14 mouse cellular contexts compared by ENCODE assay signal in the genomic region with DNA sequence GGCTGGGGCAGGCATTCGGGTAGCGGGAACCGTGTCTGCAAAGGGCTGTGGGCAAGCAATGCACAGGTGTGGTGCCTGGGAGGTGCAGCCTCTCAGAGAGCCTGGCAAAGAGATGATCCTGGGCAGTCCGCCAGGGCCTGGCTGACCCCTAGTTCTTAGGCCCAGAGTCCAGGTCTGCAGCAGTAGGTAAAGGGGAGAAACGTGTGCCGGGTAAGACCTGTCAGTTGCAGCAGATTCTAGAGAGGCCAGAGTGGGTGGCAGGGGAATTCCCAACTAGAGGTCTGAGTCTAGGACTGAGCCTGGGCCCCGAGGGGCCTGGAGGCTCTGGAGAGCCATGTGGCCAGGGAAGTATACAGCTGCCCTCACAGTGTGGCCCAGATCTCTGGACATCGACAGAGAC. TPM values are rescaled to one million over a fixed set of nuclear protein-coding genes. Genes with fewer than 3 reads are reported as not detected.
DNase-seq lines count a peak whose midpoint lies in the region; ATAC-seq and TF ChIP-seq lines count a peak whose summit lies in the region.
"Had no signal": no experiment of that assay in that cellular context is flagged by ENCODE, and none has a peak within 500 bp of the region (broad histone marks: within the 10 kb centered on the region; RNA-seq: fewer than 3 reads in every experiment).

No protein-coding gene starts in this region.

- no peak overlapping the region for H3K4me2 ChIP-seq in heart, embryonic 13.5 days
- peak overlapping the region; percentile 55 for H3K4me2 ChIP-seq in CH12.LX (ENCODE audit: insufficient read depth, low read depth, poor library complexity, severe bottlenecking)
- H3K4me2 ChIP-seq: forebrain, embryonic 12.5 days; limb, embryonic 15.5 days; midbrain, embryonic 11.5 days; stomach, embryonic 15.5 days had no signal

- H3K9ac ChIP-seq in heart, embryonic 13.5 days = peak overlapping the region; percentile 19; the same call in 1 of the 2 replicates
- H3K9ac ChIP-seq in CH12.LX (ENCODE audit: insufficient read depth, low read depth) = peak overlapping the region; percentile 14; the same call in 1 of the 2 replicates
- H3K9ac ChIP-seq: forebrain, embryonic 12.5 days; limb, embryonic 15.5 days; stomach, embryonic 15.5 days had no signal

- TF ChIP-seq CTCF in cerebellum, adult 2 months (IDR thresholded peaks at IDR 0.05; ENCODE audit: borderline replicate concordance, insufficient read depth, low read depth, low read length) = no peak
- no peak for TF ChIP-seq CTCF in CH12.LX (conservative IDR thresholded peaks at IDR 0.05 in 1 of 2, IDR thresholded peaks at IDR 0.05 in 1 of 2; ENCODE audit: low read depth in 2 of 2, low read length in 2 of 2)

- intact Hi-C loops in heart, postnatal 36 days (cut with DNase I) = no loop called here

- 25% methylated on average over 8 of the region's 8 CpGs for WGBS in cerebellum, adult 2 months
- WGBS in heart, embryonic 13.5 days = 79% methylated on average over 8 of the region's 8 CpGs

- dilution Hi-C loops in CH12.LX (cut with MboI; ENCODE audit: extremely low pct_ligation_motif_present, extremely low pct_unique_long_range_greater_than_20kb, low sequenced_read_pairs) = no loop called here

- TF ChIP-seq EP300 in CH12.LX (IDR thresholded peaks at IDR 0.05; ENCODE audit: low read length) = peak; percentile 61

- no peaks in the 10 kb centered on the region for H3K27me3 ChIP-seq in cerebellum, adult 2 months (ENCODE audit: control insufficient read depth, insufficient read depth, low read length)
- H3K27me3 ChIP-seq in heart, embryonic 13.5 days (replicated peaks) = no peaks in the 10 kb centered on the region
- no peaks in the 10 kb centered on the region for H3K27me3 ChIP-seq in CH12.LX (replicated peaks)
- H3K27me3 ChIP-seq: forebrain, embryonic 12.5 days; limb, embryonic 15.5 days; stomach, embryonic 15.5 days had no signal

- H3K4me1 ChIP-seq in cerebellum, adult 2 months (ENCODE audit: control insufficient read depth, insufficient read depth, low read length) = peaks cover 22% of the 10 kb centered on the region
- H3K4me1 ChIP-seq in heart, embryonic 13.5 days = peaks cover 59% of the 10 kb centered on the region
- peaks cover 56 to 85% of the 10 kb centered on the region in 2 experiments for H3K4me1 ChIP-seq in CH12.LX (ENCODE audit: control insufficient read depth in 1 of 2, insufficient read depth in 2 of 2)

- H3K79me2 ChIP-seq in CH12.LX (replicated peaks; ENCODE audit: control insufficient read depth, extremely low read depth, insufficient read depth, poor library complexity, severe bottlenecking) = peaks cover 27% of the 10 kb centered on the region

- peaks cover 42% of the 10 kb centered on the region for H3K36me3 ChIP-seq in heart, embryonic 13.5 days
- H3K36me3 ChIP-seq in CH12.LX (replicated peaks in 1 of 2; ENCODE audit: control insufficient read depth in 1 of 2, insufficient read depth in 1 of 2, low read length in 1 of 2) = peaks cover 12 to 50% of the 10 kb centered on the region in 2 experiments

- in situ Hi-C loops in CH12.LX (cut with MboI; ENCODE audit: low pct_ligation_motif_present, low pct_unique_long_range_greater_than_20kb, low sequenced_read_pairs) = no loop called here

- no peak overlapping the region for H3K4me3 ChIP-seq in cerebellum, adult 2 months (replicated peaks; ENCODE audit: insufficient read depth, low read depth, low read length)
- no peak overlapping the region for H3K4me3 ChIP-seq in heart, embryonic 13.5 days
- H3K4me3 ChIP-seq in CH12.LX (replicated peaks in 1 of 3; ENCODE audit: low read depth in 2 of 3, low read length in 2 of 3, poor library complexity in 1 of 3) = peak overlapping the region in 1 of 3 experiments; percentile 1
- H3K4me3 ChIP-seq: forebrain, embryonic 12.5 days; limb, embryonic 15.5 days; stomach, embryonic 15.5 days had no signal

- ATAC-seq in heart, embryonic 13.5 days (ENCODE audit: extremely low read depth, insufficient number of reproducible peaks, low FRiP score, low TSS enrichment) = no peak
- ATAC-seq in erythroid progenitor cell, adult 5-6 weeks (replicated peaks; ENCODE audit: low FRiP score, poor library complexity, severe bottlenecking) = no peak
- ATAC-seq: inflammation-experienced regulatory T-cells, adult 6 months had no signal

- TF ChIP-seq RAD21 in CH12.LX (IDR thresholded peaks at IDR 0.05; ENCODE audit: low read depth, low read length) = no peak; the same call in 1 of the 2 replicates

- TF ChIP-seq POLR2A in cerebellum, adult 2 months (IDR thresholded peaks at IDR 0.05; ENCODE audit: borderline replicate concordance, insufficient read depth, low read length) = no peak
- no peak; the same call in 1 of the 2 replicates for TF ChIP-seq POLR2A in CH12.LX (IDR thresholded peaks at IDR 0.05; ENCODE audit: low read depth, low read length)

- DNase-seq in cerebellum, adult 2 months = peak; percentile 51 to 53
- no peak for DNase-seq in cerebellum, adult 8-10 months
- no peak for DNase-seq in heart, postnatal 36 days
- DNase-seq in CH12.LX (ENCODE audit: extremely low read depth) = no peak
- peak; percentile 46 for DNase-seq in heart, postnatal 4 days
- DNase-seq in layer of hippocampus, postnatal 10 days (ENCODE audit: low spot score in 2 of 2) = no peak
- DNase-seq: thymus, postnatal 25 days had no signal

- no peaks in the 10 kb centered on the region for H3K9me3 ChIP-seq in heart, embryonic 13.5 days
- H3K9me3 ChIP-seq in CH12.LX (replicated peaks; ENCODE audit: low read length) = no peaks in the 10 kb centered on the region
- H3K9me3 ChIP-seq: forebrain, embryonic 12.5 days; limb, embryonic 15.5 days; stomach, embryonic 15.5 days had no signal

- no peak overlapping the region for H3K27ac ChIP-seq in cerebellum, adult 2 months (ENCODE audit: insufficient read depth, low read length)
- peak overlapping the region; percentile 74 for H3K27ac ChIP-seq in heart, embryonic 13.5 days (replicated peaks)
- peak overlapping the region; percentile 73 for H3K27ac ChIP-seq in CH12.LX (ENCODE audit: insufficient read depth, low read depth)
- H3K27ac ChIP-seq: forebrain, embryonic 12.5 days; limb, embryonic 15.5 days; stomach, embryonic 15.5 days had no signal

TF ChIP-seq in CH12.LX, 34 proteins besides CTCF, POLR2A, EP300 and RAD21 (continues in another document):
- TF ChIP-seq IRF4 (IDR thresholded peaks at IDR 0.05; ENCODE audit: low read depth, low read length) (peak; percentile 38; the same call in 1 of the 2 replicates), RCOR1 (conservative IDR thresholded peaks at IDR 0.05; ENCODE audit: low read depth, low read length) (peak; percentile 24; the same call in 1 of the 2 replicates), ETS1 (conservative IDR thresholded peaks at IDR 0.05; ENCODE audit: low read depth, low read length) (peak; percentile 54; the same call in 1 of the 2 replicates), CHD1 (IDR thresholded peaks at IDR 0.05; ENCODE audit: low read depth, low read length) (no peak), MAX (IDR thresholded peaks at IDR 0.05; ENCODE audit: low read length) (peak; percentile 63), TCF12 (IDR thresholded peaks at IDR 0.05; ENCODE audit: low read depth, low read length) (no peak), KAT2A (IDR thresholded peaks at IDR 0.05; ENCODE audit: insufficient replicate concordance, low read length) (no peak), SMC3 (IDR thresholded peaks at IDR 0.05; ENCODE audit: low read depth, low read length) (no peak; the same call in 1 of the 2 replicates), BHLHE40 (IDR thresholded peaks at IDR 0.05; ENCODE audit: low read depth, low read length) (peak; percentile 67), ZMIZ1 (IDR thresholded peaks at IDR 0.05; ENCODE audit: low read depth, low read length) (no peak), TBP (conservative IDR thresholded peaks at IDR 0.05; ENCODE audit: low read depth, low read length) (no peak), MXI1 (IDR thresholded peaks at IDR 0.05; ENCODE audit: low read depth, low read length) (peak; percentile 68; the same call in 1 of the 2 replicates), USF1 (IDR thresholded peaks at IDR 0.05; ENCODE audit: low read depth, low read length) (no peak), JUND (conservative IDR thresholded peaks at IDR 0.05; ENCODE audit: low read depth, low read length) (no peak), HCFC1 (IDR thresholded peaks at IDR 0.05; ENCODE audit: low read depth, low read length) (no peak), USF2 (conservative IDR thresholded peaks at IDR 0.05; ENCODE audit: low read depth, low read length) (no peak), ELF1 (IDR thresholded peaks at IDR 0.05; ENCODE audit: low read depth, low read length) (0 out of 2 replicates have a peak, but pooled peaks have one; percentile 32), MYC (IDR thresholded peaks at IDR 0.05; ENCODE audit: low read depth, low read length) (peak; percentile 79), ZC3H11A (IDR thresholded peaks at IDR 0.05; ENCODE audit: low read depth, low read length) (no peak), MAFK (IDR thresholded peaks at IDR 0.05; ENCODE audit: insufficient replicate concordance, low read length) (no peak), MAZ (IDR thresholded peaks at IDR 0.05; ENCODE audit: low read depth, low read length) (no peak)

RNA-seq across cellular contexts. Expression of gene Zfp362, which starts 11.6 kb away (rescaled TPM):
- polyA plus RNA-seq in cerebellum, adult 2 months (2012; rRNA removed) = 24.8 and 25.5 TPM in 2 replicates
- 19.2 and 20.9 TPM in 2 replicates for polyA plus RNA-seq in heart, embryonic 13.5 days (2015; fragmentation: Nextera tagmentation; extraction: Ambion mirVana)
- 10 to 100 TPM; 12.5 to 14.3 TPM for total RNA-seq in heart, postnatal 36 days (2021)
- total RNA-seq in CH12.LX (2012; rRNA removed) = 16.1 and 17.8 TPM in 2 replicates
- total RNA-seq in CH12.LX (2014; rRNA removed) = 9.7 and 9.9 TPM in 2 replicates
- polyA plus RNA-seq in CH12.LX (2012; ENCODE audit: insufficient read length, low read depth) = 49.2 and 70.1 TPM in 2 replicates
- 10 to 100 TPM; 33.9 to 34.4 TPM for total RNA-seq in heart, postnatal 4 days (2021)
- 10 to 100 TPM; 37.8 to 38.5 TPM for total RNA-seq in layer of hippocampus, postnatal 10 days (2021)
- total RNA-seq in erythroid progenitor cell, adult 5-6 weeks (2015; ENCODE audit: low replicate concordance) = 8.6 and 10.5 TPM in 2 replicates
- 0.08 and 0.26 TPM in 2 replicates for total RNA-seq in erythroid progenitor cell, adult 5-6 weeks (2017; ENCODE audit: low replicate concordance)

RNA-seq across cellular contexts. Expression of gene A3galt2, which starts 39.0 kb away (rescaled TPM):
- 1.9 and 2.4 TPM in 2 replicates for polyA plus RNA-seq in cerebellum, adult 2 months (2012; rRNA removed)
- polyA plus RNA-seq in heart, embryonic 13.5 days (2015; fragmentation: Nextera tagmentation; extraction: Ambion mirVana) = 0.09 TPM in 2 replicates
- under 1 TPM in 1 of 2 experiments, not detected in 1; 0.08 TPM for total RNA-seq in heart, postnatal 36 days (2021)
- 0.04 TPM in 2 replicates for total RNA-seq in CH12.LX (2012; rRNA removed)
- total RNA-seq in CH12.LX (2014; rRNA removed) = not detected in 2 replicates
- polyA plus RNA-seq in CH12.LX (2012; ENCODE audit: insufficient read length, low read depth) = 0.07 and 0.11 TPM in 2 replicates
- total RNA-seq in heart, postnatal 4 days (2021) = under 1 TPM; 0.20 to 0.36 TPM
- total RNA-seq in layer of hippocampus, postnatal 10 days (2021) = under 1 TPM; 0.45 to 0.64 TPM
- total RNA-seq in erythroid progenitor cell, adult 5-6 weeks (2015; ENCODE audit: low replicate concordance) = not detected in 2 replicates
- 0.08 TPM in 1 of 2 replicates, not detected in the other for total RNA-seq in erythroid progenitor cell, adult 5-6 weeks (2017; ENCODE audit: low replicate concordance)

Comparison
In these comparisons a context has a peak if more than half of its experiments do, and no peak if none do; other contexts are left out.
1. DNase-seq: peak in cerebellum, adult 2 months (2 of 2) and heart, postnatal 4 days (single experiment); none in cerebellum, adult 8-10 months (single experiment), heart, postnatal 36 days (0 of 2), CH12.LX (single experiment) and layer of hippocampus, postnatal 10 days (0 of 2).